Mouse (Mus musculus) bone marrow macrophage, adult 2 months (primary cell): ENCODE measurements around the gene Gm43638.
"Not testable (repeated sequence)": the region's sequence is repeated elsewhere in the genome, so short reads cannot be mapped to it uniquely, and the experiment has no call there.

Experiments used
- CTCF ChIP-seq: IDR thresholded peaks from 2 replicates; pipeline ENCODE4 v1.5.1; 2012; ENCODE audit warnings: low read depth, mild to moderate bottlenecking, low read length, moderate library complexity
- POLR2A ChIP-seq: IDR thresholded peaks from 2 replicates; pipeline ENCODE4 v1.6.1; 2012; ENCODE audit warnings: mild to moderate bottlenecking, low read depth, low read length, borderline replicate concordance

DNA sequence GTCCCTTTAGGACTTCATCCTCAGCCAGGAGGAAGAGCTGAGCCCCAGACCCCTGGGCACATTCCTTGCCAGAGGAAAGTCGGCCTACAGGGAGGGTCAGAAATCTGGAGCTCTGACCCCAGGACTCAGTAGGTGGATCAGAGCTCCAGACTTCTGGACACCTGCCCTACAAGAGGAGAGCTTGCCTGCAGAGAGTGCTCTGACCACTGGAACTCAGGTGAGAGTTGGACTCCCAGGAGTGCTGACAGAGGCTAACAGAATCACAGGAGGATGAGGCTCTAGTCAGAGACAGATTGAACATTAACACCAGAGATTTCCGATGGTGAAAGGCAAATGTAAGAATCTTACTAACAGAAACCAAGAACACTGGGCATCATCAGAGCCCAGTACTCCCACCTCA, 37.0 kb upstream of the Gm43638 start:
- not testable (repeated sequence) for TF ChIP-seq CTCF, POLR2A
